Mouse (Mus musculus) kidney, postnatal 0 days (tissue): ENCODE data around the gene Lats2. TPM values are rescaled to one million over a fixed set of nuclear protein-coding genes. Genes with fewer than 3 reads are reported as not detected.
A peak's percentile ranks its signal among the peaks of the same experiment; 100 is the strongest.

Experiments used
- ATAC-seq: fragments of 200-750 bp; cut with Nextera tagmentation; replicated peaks from 2 replicates; pipeline ENCODE4 v1.8.0; 2017; ENCODE audit warnings: low read depth, moderate number of reproducible peaks, moderate TSS enrichment, moderate library complexity; ENCODE audit not compliant: low FRiP score
- DNase-seq: peaks from one replicate; pipeline ENCODE4 v3.0.0-alpha.2; 2016; ENCODE audit warnings: low spot score
- H3K27ac ChIP-seq: fragments of 300-500 bp; sonication (generic); 2 replicates; pipeline ENCODE4 v1.5.1; 2014; ENCODE audit warnings: mild to moderate bottlenecking
- H3K27me3 ChIP-seq: fragments of 300-500 bp; sonication (generic); 2 replicates; pipeline ENCODE4 v1.6.1; 2014; ENCODE audit warnings: low read length, mixed read lengths; ENCODE audit not compliant: insufficient read depth
- H3K36me3 ChIP-seq: fragments of 300-500 bp; sonication (generic); 2 replicates; pipeline ENCODE4 v1.6.1; 2014; ENCODE audit warnings: low read length, mixed read lengths; ENCODE audit not compliant: insufficient read depth
- H3K4me1 ChIP-seq: fragments of 300-500 bp; sonication (generic); replicated peaks from 2 replicates; pipeline ENCODE4 v1.6.1; 2014; ENCODE audit warnings: antibody characterized with exemption, low read length, mixed read lengths; ENCODE audit not compliant: insufficient read depth
- H3K4me2 ChIP-seq: fragments of 300-500 bp; sonication (generic); 2 replicates; pipeline ENCODE4 v1.6.1; 2014; ENCODE audit warnings: mild to moderate bottlenecking, low read length, moderate library complexity, mixed read lengths
- H3K4me3 ChIP-seq: fragments of 300-500 bp; sonication (generic); replicated peaks from 2 replicates; pipeline ENCODE4 v1.5.1; 2014; ENCODE audit warnings: low read depth, low read length
- H3K9ac ChIP-seq: fragments of 300-500 bp; sonication (generic); 2 replicates; pipeline ENCODE4 v1.6.1; 2014; ENCODE audit warnings: low read depth, low read length
- H3K9me3 ChIP-seq: fragments of 300-500 bp; sonication (generic); replicated peaks from 2 replicates; pipeline ENCODE4 v1.6.1; 2016; ENCODE audit warnings: low read length, inconsistent platforms, mixed read lengths
- CTCF ChIP-seq: IDR thresholded peaks from 2 replicates; pipeline ENCODE4 v1.5.1; 2016; ENCODE audit warnings: antibody characterized with exemption, low read depth, mild to moderate bottlenecking, moderate library complexity
- WGBS: fragments of 180-500 bp; shearing (Covaris S2); extraction: QIAGEN DNeasy Blood & Tissue Kit; methylation state at CpG from one replicate; pipeline ENCODE4 v1.1.7; 2014; 5-methylcytosine and 5-hydroxymethylcytosine counted together
- polyA plus RNA-seq: library from polyadenylated mRNA; unstranded; fragments of >200 nt; fragmentation: Nextera tagmentation; extraction: Ambion mirVana; gene quantifications from 2 replicates; pipeline ENCODE4 v1.2.1, GENCODE M21; 2015

Gene Lats2
- polyA plus RNA-seq, 1 experiment from 2014 or later: 24.2 TPM

DNA sequence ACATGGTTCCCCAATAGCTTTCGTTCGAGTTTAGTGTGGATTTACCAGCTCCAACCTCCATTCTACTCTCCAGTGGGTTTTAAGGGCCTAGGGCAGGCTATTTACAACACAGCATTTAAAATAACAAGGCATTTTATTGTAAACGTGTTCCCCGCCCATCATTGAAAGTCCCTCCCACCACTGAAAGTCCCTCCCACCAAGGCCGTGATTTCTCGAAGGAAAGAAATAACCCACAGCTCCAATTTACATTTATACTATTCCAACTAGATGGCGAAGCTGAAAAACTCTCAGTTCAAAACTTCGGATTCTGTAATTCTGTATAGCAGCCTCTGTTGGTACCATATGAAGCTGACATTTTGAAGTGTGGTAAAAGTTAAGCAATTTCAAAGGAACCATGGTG lies 13.6 kb downstream of the Lats2 start:
- Histone ChIP-seq H3K36me3 (no peaks in the 10 kb centered on the region), H3K27ac (peak overlapping the region; percentile 99), H3K9ac (peak overlapping the region; percentile 99; the same call in 1 of the 2 replicates), H3K4me3 (peak overlapping the region; percentile 98), H3K27me3 (no peaks in the 10 kb centered on the region), H3K4me2 (peak overlapping the region; percentile 86), H3K9me3 (no peaks in the 10 kb centered on the region), H3K4me1 (peaks cover 19% of the 10 kb centered on the region)
- WGBS: 0% methylated on average over 8 of the region's 8 CpGs
- no peak for ATAC-seq
- TF ChIP-seq CTCF: no peak
- DNase-seq: peak; percentile 82

GRCm38 (mm10) chr14:57740651-57741050 lies 17.5 kb downstream of the Lats2 start:
- no peak for DNase-seq
- H3K9ac ChIP-seq: no peak overlapping the region
- H3K27ac ChIP-seq: no peak overlapping the region
- no peaks in the 10 kb centered on the region for H3K27me3 ChIP-seq
- no peak for TF ChIP-seq CTCF
- ATAC-seq: no peak
- H3K36me3 ChIP-seq: no peaks in the 10 kb centered on the region
- H3K9me3 ChIP-seq: no peaks in the 10 kb centered on the region
- peaks cover 14% of the 10 kb centered on the region for H3K4me1 ChIP-seq
- WGBS: 75% methylated on average over 8 of the region's 8 CpGs
- no peak overlapping the region for H3K4me2 ChIP-seq
- no peak overlapping the region for H3K4me3 ChIP-seq

- Histone ChIP-seq H3K4me2 (no peak overlapping the region), H3K4me1 (peaks cover 17% of the 10 kb centered on the region), H3K27me3 (no peaks in the 10 kb centered on the region), H3K9ac (no peak overlapping the region), H3K9me3 (no peaks in the 10 kb centered on the region), H3K4me3 (no peak overlapping the region), H3K27ac (0 out of 2 replicates have a peak overlapping the region, but pooled peaks have one; percentile 31), H3K36me3 (no peaks in the 10 kb centered on the region)
- no peak for TF ChIP-seq CTCF
- DNase-seq (no peak), ATAC-seq (no peak)
Measured at GRCm38 (mm10) chr14:57737089-57737488, 21.1 kb downstream of the Lats2 start.

GRCm38 (mm10) chr14:57736141-57736540 lies 22.0 kb downstream of the Lats2 start:
- no peak for TF ChIP-seq CTCF
- Histone ChIP-seq H3K9ac (no peak overlapping the region), H3K27ac (no peak overlapping the region), H3K27me3 (no peaks in the 10 kb centered on the region), H3K9me3 (no peaks in the 10 kb centered on the region), H3K4me2 (no peak overlapping the region), H3K36me3 (peaks cover 3% of the 10 kb centered on the region; the same call in 1 of the 2 replicates), H3K4me3 (no peak overlapping the region), H3K4me1 (peaks cover 21% of the 10 kb centered on the region)
- 48% methylated on average over 4 of the region's 4 CpGs for WGBS
- DNase-seq (no peak), ATAC-seq (no peak)

DNA sequence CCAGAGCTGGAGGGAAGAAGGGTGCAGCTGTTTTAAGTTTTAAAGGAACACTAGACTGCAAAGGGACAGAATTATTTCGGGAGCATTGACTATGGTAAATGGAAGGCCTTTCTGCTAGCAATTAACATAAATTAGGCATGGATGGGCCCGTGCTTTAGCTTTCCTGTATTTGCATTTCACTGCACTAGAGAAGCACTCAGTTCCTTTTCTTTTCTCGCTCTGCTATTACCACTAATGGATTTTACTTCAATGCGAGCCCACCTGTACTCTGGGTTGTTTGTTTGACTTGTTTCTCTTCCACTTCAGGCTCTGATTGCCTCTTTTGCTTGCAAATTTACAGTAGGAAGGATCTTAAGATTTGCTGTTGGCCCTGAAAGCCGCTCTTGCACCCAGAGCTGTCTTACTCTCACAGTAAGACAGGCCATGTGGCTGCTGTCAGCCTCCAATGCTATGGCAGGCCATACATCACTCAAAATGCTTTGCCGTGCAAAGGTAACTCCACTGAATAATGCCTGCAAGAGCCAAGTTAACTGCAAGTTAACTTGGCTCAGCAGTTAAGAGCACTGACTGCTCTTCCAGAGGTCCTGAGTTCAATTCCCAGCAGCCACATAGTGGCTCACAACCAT lies 25.4 kb downstream of the Lats2 start:
- Histone ChIP-seq H3K36me3 (peaks cover 3% of the 10 kb centered on the region; the same call in 1 of the 2 replicates), H3K9me3 (no peaks in the 10 kb centered on the region), H3K4me2 (no peak overlapping the region), H3K27me3 (no peaks in the 10 kb centered on the region), H3K4me1 (peaks cover 37% of the 10 kb centered on the region), H3K9ac (no peak overlapping the region), H3K4me3 (no peak overlapping the region), H3K27ac (no peak overlapping the region; the same call in 1 of the 2 replicates)
- no peak for ATAC-seq
- DNase-seq: no peak
- 57% methylated on average over 6 of the region's 6 CpGs for WGBS
- no peak for TF ChIP-seq CTCF

- Histone ChIP-seq H3K4me3 (no peak overlapping the region), H3K4me1 (peaks cover 35% of the 10 kb centered on the region), H3K36me3 (peaks cover 3% of the 10 kb centered on the region; the same call in 1 of the 2 replicates), H3K9ac (peak overlapping the region; percentile 20; the same call in 1 of the 2 replicates), H3K27me3 (no peaks in the 10 kb centered on the region), H3K4me2 (peak overlapping the region; percentile 16; the same call in 1 of the 2 replicates), H3K9me3 (no peaks in the 10 kb centered on the region), H3K27ac (peak overlapping the region; percentile 81)
- peak; percentile 43; the same call in 1 of the 2 replicates for ATAC-seq
- no peak for TF ChIP-seq CTCF
- peak; percentile 74 for DNase-seq
- WGBS: 25% methylated on average over 9 of the region's 9 CpGs
Measured at GRCm38 (mm10) chr14:57730527-57730926, 27.7 kb downstream of the Lats2 start.
